Mouse (Mus musculus): ENCODE data around the gene Tff1. TPM values are rescaled to one million over a fixed set of nuclear protein-coding genes. Genes with fewer than 3 reads are reported as not detected.

Gene Tff1
- polyA plus RNA-seq, 1 experiment from 2014 or later, result 2.7 TPM

GRCm38 (mm10) chr17:31125548-31126266 lies 39.4 kb downstream of the Tff1 start:
- Histone ChIP-seq H3K4me1 (ENCODE audit: control insufficient read depth, insufficient read depth, low read length) (peaks cover 8% of the 10 kb centered on the region), H3K9me3 (ENCODE audit: control insufficient read depth, low read length) (no peaks in the 10 kb centered on the region; the same call in 1 of the 2 replicates), H3K9ac (ENCODE audit: low read depth, low read length) (no peak overlapping the region), H3K4me2 (ENCODE audit: low read depth, low read length) (no peak overlapping the region), H3K27ac (ENCODE audit: low read length) (no peak overlapping the region), H3K36me3 (ENCODE audit: control insufficient read depth, insufficient read depth, low read length) (no peaks in the 10 kb centered on the region), H3K27me3 (replicated peaks; ENCODE audit: control insufficient read depth, insufficient read depth, low read length) (no peaks in the 10 kb centered on the region), H3K4me3 (ENCODE audit: low read length) (no peak overlapping the region)
- 51% methylated on average over 9 of the region's 9 CpGs for WGBS
- ATAC-seq, result no peak; the same call in 1 of the 2 replicates

- Histone ChIP-seq H3K9me3 (ENCODE audit: control insufficient read depth, low read length) (no peaks in the 10 kb centered on the region; the same call in 1 of the 2 replicates), H3K4me1 (ENCODE audit: control insufficient read depth, insufficient read depth, low read length) (no peaks in the 10 kb centered on the region), H3K36me3 (ENCODE audit: control insufficient read depth, insufficient read depth, low read length) (no peaks in the 10 kb centered on the region), H3K4me3 (ENCODE audit: low read length) (no peak overlapping the region), H3K27ac (ENCODE audit: low read length) (no peak overlapping the region), H3K4me2 (ENCODE audit: low read depth, low read length) (no peak overlapping the region), H3K9ac (ENCODE audit: low read depth, low read length) (no peak overlapping the region), H3K27me3 (replicated peaks; ENCODE audit: control insufficient read depth, insufficient read depth, low read length) (no peaks in the 10 kb centered on the region)
- WGBS, result 10% methylated on average over 8 of the region's 8 CpGs
- no peak for ATAC-seq
Observed at GRCm38 (mm10) chr17:31121975-31122374, 43.1 kb downstream of the Tff1 start.

- Histone ChIP-seq H3K4me1 (ENCODE audit: control insufficient read depth, insufficient read depth, low read length) (no peaks in the 10 kb centered on the region), H3K36me3 (ENCODE audit: control insufficient read depth, insufficient read depth, low read length) (no peaks in the 10 kb centered on the region), H3K27me3 (replicated peaks; ENCODE audit: control insufficient read depth, insufficient read depth, low read length) (no peaks in the 10 kb centered on the region), H3K4me2 (ENCODE audit: low read depth, low read length) (no peak overlapping the region), H3K9me3 (ENCODE audit: control insufficient read depth, low read length) (no peaks in the 10 kb centered on the region; the same call in 1 of the 2 replicates), H3K27ac (ENCODE audit: low read length) (no peak overlapping the region), H3K4me3 (ENCODE audit: low read length) (no peak overlapping the region), H3K9ac (ENCODE audit: low read depth, low read length) (no peak overlapping the region)
- 4% methylated on average over 7 of the region's 7 CpGs for WGBS
- peak; percentile 55; the same call in 1 of the 2 replicates for ATAC-seq
Observed at GRCm38 (mm10) chr17:31119429-31119828, 45.6 kb downstream of the Tff1 start.

DNA sequence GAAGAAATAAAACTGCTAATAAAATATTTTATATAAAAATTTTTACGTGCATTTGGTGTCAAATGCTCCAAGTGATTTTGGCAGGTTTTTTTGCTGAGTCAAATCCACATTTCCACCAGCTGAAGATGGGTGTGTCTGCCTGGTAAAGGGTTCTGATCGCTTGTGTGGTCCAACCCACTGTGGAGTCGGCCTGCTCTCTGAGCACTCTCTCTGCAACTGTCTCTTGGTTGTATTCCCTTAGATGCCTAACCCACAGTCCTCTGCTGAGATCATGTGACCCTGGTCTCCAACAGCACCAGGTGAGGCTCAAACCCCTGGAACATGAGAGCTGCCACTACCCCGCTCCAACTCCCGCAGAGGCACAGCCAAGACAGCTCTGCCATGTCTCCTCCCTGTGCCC lies 47.1 kb downstream of the Tff1 start:
- Histone ChIP-seq H3K36me3 (ENCODE audit: control insufficient read depth, insufficient read depth, low read length) (no peaks in the 10 kb centered on the region), H3K9ac (ENCODE audit: low read depth, low read length) (no peak overlapping the region), H3K4me2 (ENCODE audit: low read depth, low read length) (no peak overlapping the region), H3K27ac (ENCODE audit: low read length) (no peak overlapping the region), H3K27me3 (replicated peaks; ENCODE audit: control insufficient read depth, insufficient read depth, low read length) (no peaks in the 10 kb centered on the region), H3K9me3 (ENCODE audit: control insufficient read depth, low read length) (no peaks in the 10 kb centered on the region; the same call in 1 of the 2 replicates), H3K4me1 (ENCODE audit: control insufficient read depth, insufficient read depth, low read length) (no peaks in the 10 kb centered on the region), H3K4me3 (ENCODE audit: low read length) (no peak overlapping the region)
- ATAC-seq, result no peak
- 87% methylated on average over 5 of the region's 5 CpGs for WGBS

GRCm38 (mm10) chr17:31116063-31116462 lies 49.0 kb downstream of the Tff1 start:
- no peaks in the 10 kb centered on the region for H3K9me3 ChIP-seq (ENCODE audit: control insufficient read depth, low read length)
- no peaks in the 10 kb centered on the region for H3K36me3 ChIP-seq (ENCODE audit: control insufficient read depth, insufficient read depth, low read length)
- 45% methylated on average over 6 of the region's 6 CpGs for WGBS
- no peak overlapping the region for H3K9ac ChIP-seq (ENCODE audit: low read depth, low read length)
- no peak overlapping the region for H3K4me3 ChIP-seq (ENCODE audit: low read length)
- no peak overlapping the region for H3K27ac ChIP-seq (ENCODE audit: low read length)
- no peak for ATAC-seq
- H3K4me1 ChIP-seq (ENCODE audit: control insufficient read depth, insufficient read depth, low read length), result no peaks in the 10 kb centered on the region
- no peak overlapping the region for H3K4me2 ChIP-seq (ENCODE audit: low read depth, low read length)
- no peaks in the 10 kb centered on the region for H3K27me3 ChIP-seq (replicated peaks; ENCODE audit: control insufficient read depth, insufficient read depth, low read length)

GRCm38 (mm10) chr17:31113191-31113856 lies 51.8 kb downstream of the Tff1 start:
- Histone ChIP-seq H3K4me2 (ENCODE audit: low read depth, low read length) (no peak overlapping the region), H3K36me3 (ENCODE audit: control insufficient read depth, insufficient read depth, low read length) (no peaks in the 10 kb centered on the region), H3K4me1 (ENCODE audit: control insufficient read depth, insufficient read depth, low read length) (no peaks in the 10 kb centered on the region), H3K27ac (ENCODE audit: low read length) (no peak overlapping the region), H3K27me3 (replicated peaks; ENCODE audit: control insufficient read depth, insufficient read depth, low read length) (no peaks in the 10 kb centered on the region), H3K9me3 (ENCODE audit: control insufficient read depth, low read length) (no peaks in the 10 kb centered on the region), H3K9ac (ENCODE audit: low read depth, low read length) (no peak overlapping the region), H3K4me3 (ENCODE audit: low read length) (no peak overlapping the region)
- no peak for ATAC-seq
- 65% methylated on average over 9 of the region's 9 CpGs for WGBS

Other genes with a start within 250 kb of the Tff1 start
- gene Umodl1, start 210.6 kb downstream of the Tff1 start, polyA plus RNA-seq (2015; fragmentation: Nextera tagmentation; extraction: Ambion mirVana), result not detected in 2 replicates
- 5.4 and 5.6 TPM in 2 replicates for gene Abcg1, start 107.6 kb downstream of the Tff1 start, polyA plus RNA-seq (2015; fragmentation: Nextera tagmentation; extraction: Ambion mirVana)
- 1,304 and 1,371 TPM in 2 replicates for gene Tff3, start 35.6 kb downstream of the Tff1 start, polyA plus RNA-seq (2015; fragmentation: Nextera tagmentation; extraction: Ambion mirVana)
- gene Tff2, start 21.0 kb downstream of the Tff1 start, polyA plus RNA-seq (2015; fragmentation: Nextera tagmentation; extraction: Ambion mirVana), result 5.2 and 7.2 TPM in 2 replicates
- 0.05 and 0.06 TPM in 2 replicates for gene Tmprss3, start 33.7 kb upstream of the Tff1 start, polyA plus RNA-seq (2015; fragmentation: Nextera tagmentation; extraction: Ambion mirVana)
- 0.38 and 0.45 TPM in 2 replicates for gene Ubash3a, start 42.6 kb upstream of the Tff1 start, polyA plus RNA-seq (2015; fragmentation: Nextera tagmentation; extraction: Ambion mirVana)
- 0.88 and 0.94 TPM in 2 replicates for gene Rsph1, start 112.1 kb upstream of the Tff1 start, polyA plus RNA-seq (2015; fragmentation: Nextera tagmentation; extraction: Ambion mirVana)
- gene Slc37a1, start 121.5 kb upstream of the Tff1 start, polyA plus RNA-seq (2015; fragmentation: Nextera tagmentation; extraction: Ambion mirVana), result 21.1 and 21.5 TPM in 2 replicates
- 62.5 and 65.2 TPM in 2 replicates for gene Pde9a, start 220.9 kb upstream of the Tff1 start, polyA plus RNA-seq (2015; fragmentation: Nextera tagmentation; extraction: Ambion mirVana)